Mouse (Mus musculus) fibroblast of lung, adult 2 months (primary cell): ENCODE data around the gene D930048N14Rik.
"Not testable (repeated sequence)": the region's sequence is repeated elsewhere in the genome, so short reads cannot be mapped to it uniquely, and the experiment has no call there.

Experiments used
- DNase-seq: peaks from one replicate; pipeline ENCODE4 v3.0.0-alpha.2; 2011; ENCODE audit warnings: low read depth

The D930048N14Rik gene

DNA sequence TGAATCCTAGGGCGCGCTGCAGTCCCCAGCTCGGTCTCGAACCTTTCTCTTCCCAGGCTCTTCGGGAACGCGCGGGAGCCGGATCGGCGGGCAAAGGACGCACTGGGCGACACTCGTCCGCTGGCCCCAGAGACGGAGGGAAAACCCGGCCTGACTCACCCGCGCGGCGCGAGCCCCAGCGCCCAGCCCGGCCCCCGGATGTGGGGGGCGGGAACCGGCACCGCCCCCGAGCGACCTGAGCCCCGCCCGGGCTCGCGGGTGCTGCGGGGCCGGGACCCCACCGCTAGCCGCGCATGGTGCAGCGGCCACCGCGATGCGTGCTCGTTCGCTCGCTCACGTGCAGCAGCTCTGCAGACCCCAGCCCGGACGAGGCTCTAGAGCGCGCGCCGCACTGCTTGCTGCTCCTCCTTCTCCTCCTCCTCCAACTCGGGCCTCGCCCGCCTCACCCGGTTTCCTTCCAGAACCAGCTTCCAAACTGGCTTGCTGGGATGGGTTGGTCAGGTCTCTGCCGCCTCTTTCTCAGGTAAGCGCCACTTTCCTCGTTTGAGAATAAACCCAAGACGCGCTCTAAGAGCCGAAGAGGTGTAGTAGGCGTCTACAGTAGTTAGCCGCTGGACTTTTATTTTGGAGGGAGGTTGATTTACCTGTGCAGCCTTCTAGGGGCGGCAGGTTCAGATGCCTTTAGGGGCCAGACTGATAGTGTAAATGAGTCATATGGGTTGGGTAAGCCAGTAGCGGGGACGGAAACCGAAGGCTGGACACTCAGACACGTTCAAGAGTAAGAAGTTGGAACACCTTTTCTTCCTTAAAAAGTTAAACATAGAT, at the start of gene D930048N14Rik, which contains the start of gene N4bp3:
Gene D930048N14Rik (plus strand): TSS at position 264 of the 825 bp plus-strand sequence.
Gene N4bp3 (minus strand): TSS at position 152 of the 825 bp plus-strand sequence.
- no peak for DNase-seq

GRCm38 (mm10) chr11:51602253-51602652, 48.5 kb upstream of the D930048N14Rik start:
- DNase-seq, result no peak

DNA sequence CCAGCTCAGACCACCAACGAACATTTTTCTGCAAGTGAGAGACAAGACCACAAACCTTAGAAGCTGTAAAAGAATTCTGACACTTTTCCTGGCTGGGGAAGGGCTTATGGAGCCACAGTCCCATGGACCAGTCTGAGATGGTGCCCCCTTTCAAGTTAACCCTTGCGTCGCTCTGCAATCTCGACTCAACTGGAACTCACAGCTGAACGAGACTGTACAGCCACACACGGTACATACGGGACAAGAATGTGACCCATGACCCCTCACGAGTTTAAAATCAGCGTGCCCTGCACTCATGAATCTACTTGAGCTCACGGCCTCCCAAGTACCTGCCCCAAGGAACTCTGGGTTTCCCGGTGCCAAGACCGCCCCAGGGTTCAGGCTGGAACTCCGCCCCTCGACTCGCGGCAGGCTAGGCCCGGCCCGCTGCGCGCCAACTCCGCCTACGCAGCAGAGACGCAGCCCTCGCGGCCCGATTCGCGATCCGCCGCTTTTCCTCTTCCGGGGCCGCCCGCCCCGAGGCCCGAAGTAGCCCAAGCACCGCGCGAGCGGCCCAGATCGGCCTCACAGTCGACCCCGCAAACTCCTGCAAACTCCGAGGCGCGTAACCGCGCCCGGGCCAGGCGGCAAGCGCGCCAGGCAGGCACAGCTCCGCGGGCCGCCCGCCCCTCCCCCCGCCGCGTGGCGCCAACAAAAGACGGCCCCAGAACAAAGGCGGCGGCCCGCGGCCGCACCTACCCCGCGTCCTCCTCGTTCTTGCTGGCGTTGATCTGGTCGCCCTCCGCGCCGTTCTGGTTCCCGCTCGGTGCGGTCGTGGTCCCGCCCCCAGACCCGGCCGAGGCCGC, 44.9 kb upstream of the D930048N14Rik start:
- DNase-seq, result peak; percentile 56

- DNase-seq, result peak; percentile 83
Measured at GRCm38 (mm10) chr11:51606447-51607095, 44.2 kb upstream of the D930048N14Rik start, which contains the start of gene Hnrnpab. Gene Hnrnpab (minus strand): TSS chr11:51606847.

DNA sequence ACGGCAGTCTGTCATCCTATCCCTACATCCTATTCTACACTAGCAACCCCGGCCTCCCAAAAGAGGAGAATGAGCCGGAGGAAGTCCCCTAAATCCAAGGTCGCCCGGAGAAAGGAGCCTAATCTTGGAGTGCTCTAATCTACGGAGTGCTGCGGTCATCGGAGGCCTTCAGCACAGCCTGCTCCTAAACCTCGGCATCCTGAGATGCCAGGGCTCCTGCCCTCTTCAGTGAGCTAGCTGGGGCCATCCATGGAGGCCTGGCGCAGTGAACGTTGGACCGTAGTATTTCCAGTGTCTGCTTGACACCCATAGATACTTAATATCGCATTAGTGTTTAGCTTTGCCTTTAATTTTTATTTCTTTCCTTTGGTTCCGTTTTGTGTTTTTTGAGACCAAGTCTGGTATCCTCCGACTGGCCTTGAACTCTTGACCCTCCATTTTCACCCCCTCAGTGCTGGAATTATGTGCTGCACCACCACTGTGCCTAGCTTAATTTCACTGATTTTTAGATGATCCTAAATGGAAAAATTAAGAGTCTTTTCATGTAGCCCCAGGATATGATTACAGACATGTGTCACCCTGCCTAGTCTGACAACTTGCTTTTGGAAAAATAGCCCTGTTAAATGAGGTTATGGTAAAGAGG, 43.5 kb upstream of the D930048N14Rik start:
- no peak for DNase-seq

DNA sequence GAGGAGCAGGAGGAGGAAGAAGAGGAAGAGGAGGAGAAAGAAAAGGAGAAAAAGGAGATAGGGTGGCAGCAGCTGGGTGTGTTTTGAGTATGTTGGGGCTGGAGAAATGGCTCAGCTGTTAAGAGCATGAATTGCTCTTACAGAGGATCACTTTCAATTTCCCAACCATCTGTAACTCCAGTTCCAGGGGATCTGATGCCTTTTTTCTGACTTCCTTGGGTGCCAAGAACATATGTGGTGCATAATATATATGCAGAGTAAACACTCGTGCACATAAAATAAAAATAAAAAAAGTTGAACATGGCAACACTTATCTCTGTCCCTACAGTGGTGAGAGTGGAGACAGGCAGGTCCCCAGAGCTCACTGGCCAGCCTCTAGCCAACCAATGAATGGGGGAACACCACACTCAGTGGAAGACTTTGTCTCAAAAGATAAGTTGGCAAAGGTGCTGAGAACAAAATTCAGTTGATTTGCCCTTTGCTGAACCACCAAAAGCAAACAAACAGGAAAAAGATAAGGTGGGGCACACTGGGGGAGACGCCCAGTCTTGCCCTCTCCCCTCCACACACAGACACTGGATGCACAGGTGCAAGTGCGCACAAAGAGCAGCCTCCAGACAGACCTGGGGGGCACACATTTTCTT, 41.4 kb upstream of the D930048N14Rik start:
- DNase-seq, result no peak

- DNase-seq, result not testable (repeated sequence)
Measured at GRCm38 (mm10) chr11:51609940-51610339, 40.8 kb upstream of the D930048N14Rik start.

DNA sequence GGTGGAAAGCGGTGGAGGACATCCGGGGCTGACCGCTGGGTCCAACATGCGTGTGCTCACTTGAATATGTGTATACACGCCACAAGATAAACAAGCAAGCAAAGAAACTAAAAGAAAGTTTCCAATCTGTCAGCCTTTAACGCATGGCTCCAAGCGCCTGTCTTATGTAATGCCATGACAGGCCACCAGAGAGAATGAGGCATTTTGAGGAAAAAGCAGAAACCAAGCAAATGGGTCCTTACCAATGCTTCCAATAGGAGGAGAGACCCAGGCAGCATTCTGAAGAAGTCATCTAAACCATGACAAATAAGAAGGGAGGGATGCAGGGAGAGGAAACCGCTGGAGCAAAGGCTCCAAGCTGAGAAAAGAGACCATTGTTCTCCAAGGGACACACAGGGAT, 36.5 kb upstream of the D930048N14Rik start:
- no peak for DNase-seq

- peak; percentile 29 for DNase-seq
Measured at GRCm38 (mm10) chr11:51615129-51615528, 35.6 kb upstream of the D930048N14Rik start.

DNA sequence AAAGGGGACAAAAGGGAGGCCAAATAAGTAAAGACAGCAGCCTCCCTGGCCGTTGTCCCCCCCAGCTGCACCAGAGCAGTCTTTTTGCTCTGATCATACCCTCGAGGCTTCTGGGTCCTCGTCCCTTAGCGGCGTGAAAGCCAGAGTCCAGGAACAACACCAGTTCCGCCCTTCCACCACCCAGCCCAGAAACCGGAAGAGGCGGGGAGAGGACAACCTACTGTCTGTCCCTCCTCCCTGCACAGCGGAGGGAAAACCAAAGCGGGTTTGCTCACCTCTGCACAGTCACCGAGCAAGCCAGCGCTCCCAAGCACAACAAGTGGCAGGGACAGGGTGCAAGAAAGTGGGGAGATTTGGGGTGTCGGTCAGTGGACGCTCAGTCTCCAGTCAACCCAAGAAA, 35.2 kb upstream of the D930048N14Rik start:
- peak; percentile 49 for DNase-seq

DNA sequence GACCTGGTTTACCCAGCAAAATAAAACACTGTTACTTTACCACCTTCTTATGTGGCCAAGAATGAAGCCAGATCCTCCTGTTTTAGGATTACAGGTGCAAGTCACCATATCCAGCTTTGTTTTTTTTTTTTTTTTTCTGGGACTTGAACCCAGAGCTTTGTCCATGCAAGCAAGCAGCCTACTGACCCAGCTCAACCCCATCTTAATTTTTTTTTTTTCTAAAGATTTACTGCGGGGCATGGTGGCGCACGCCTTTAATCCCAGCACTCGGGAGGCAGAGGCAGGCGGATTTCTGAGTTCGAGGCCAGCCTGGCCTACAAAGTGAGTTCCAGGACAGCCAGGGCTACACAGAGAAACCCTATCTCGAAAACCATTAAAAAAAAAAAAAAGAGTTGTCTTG, 34.6 kb upstream of the D930048N14Rik start:
- DNase-seq, result not testable (repeated sequence)

DNA sequence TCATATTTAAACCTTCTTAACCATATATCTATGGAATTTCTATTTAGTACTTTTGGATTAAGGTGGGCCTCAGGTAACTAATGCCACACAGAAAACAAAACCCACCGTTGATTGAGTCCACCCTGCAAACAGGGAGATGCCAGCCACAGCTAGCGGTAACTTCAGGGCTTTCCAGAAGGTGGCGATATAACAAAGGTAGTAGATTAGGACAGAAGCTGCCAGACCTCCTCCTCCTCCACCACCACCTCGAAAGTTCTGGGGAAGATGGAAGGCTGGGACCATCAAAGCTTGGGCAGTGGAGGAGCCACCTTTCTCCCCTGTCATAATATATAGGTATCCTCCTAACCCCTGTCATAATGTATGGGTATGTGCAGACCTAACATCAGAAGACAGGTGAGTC, 33.1 kb upstream of the D930048N14Rik start:
- DNase-seq, result peak; percentile 35

DNA sequence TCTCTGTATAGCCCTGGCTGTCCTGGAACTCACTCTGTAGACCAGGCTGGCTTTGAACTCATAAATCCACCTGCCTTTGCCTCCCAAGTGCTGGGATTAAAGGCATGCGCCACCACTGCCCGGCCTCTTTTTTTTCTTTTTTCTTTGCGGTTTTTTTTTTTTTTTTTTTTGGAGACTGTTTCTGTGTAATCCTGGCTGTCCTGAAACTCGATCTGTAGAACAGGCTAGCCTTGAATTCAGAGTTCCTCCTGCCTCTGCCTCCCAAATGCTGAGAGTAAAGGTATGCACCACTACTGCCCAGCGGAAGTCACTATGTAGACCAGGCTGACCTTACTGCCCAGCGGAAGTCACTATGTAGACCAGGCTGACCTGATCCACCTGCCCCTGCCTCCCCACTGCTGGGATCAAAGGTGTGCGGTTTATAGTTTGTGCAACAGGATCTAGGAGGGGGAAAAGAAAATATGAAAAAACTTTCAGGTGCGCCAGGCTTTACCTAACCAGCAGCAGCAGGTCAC, 31.8 kb upstream of the D930048N14Rik start:
- no peak for DNase-seq

DNA sequence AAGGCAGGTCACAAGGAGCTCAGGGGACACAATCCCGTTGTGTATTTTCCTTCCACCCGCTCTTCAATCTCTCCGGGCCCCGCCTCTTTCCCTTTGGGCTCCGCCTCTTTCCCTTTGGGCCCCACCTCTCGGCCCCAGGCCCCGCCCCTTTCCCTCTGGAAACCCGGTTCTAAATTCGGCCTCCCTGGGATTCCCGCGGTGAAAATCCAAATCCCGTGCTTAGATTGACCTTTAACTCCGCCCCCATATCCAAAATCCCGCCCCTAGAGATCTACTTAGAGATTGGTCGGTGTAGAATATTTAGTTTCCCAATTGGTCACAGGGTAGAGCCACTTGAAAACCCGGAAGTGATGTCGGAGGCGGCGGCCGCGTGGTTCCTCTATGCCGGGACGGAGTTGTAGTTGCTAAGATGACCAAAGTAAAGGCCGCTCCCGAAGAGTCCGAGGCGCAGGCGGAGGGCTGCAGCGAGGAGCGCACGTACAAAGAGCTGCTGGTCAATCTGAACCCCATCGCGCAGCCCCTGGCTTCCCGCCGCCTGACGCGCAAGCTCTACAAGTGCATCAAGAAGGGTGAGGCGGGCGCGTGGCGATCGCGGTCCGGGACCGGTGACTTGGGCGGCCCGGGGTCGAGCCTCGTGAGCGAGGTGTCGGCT, 31.2 kb upstream of the D930048N14Rik start, which contains the start of gene Nhp2:
Gene Nhp2 (plus strand): TSS at position 327 of the 652 bp plus-strand sequence.
- DNase-seq, result peak; percentile 96

DNA sequence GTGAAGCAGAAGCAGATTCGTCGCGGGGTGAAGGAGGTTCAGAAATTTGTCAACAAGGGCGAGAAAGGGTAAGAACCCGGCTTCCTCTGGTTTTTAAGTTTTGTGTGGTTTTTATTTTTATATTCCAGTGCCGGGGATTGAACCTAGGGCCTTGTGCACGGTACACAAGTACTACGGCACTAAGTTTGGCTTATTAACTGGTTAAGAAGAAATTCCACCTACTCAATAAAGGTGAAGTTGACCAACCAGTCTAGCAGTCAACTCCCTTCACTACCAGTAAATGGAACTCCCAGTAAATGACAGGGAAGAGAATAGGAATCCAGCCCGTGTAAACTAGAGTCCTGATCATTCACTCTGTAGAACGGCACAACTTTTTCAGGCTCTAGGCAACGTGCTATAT, 30.7 kb upstream of the D930048N14Rik start:
- DNase-seq, result no peak

GRCm38 (mm10) chr11:51621776-51622175, 29.0 kb upstream of the D930048N14Rik start:
- no peak for DNase-seq

GRCm38 (mm10) chr11:51622971-51623491, 27.7 kb upstream of the D930048N14Rik start:
- DNase-seq, result no peak

DNA sequence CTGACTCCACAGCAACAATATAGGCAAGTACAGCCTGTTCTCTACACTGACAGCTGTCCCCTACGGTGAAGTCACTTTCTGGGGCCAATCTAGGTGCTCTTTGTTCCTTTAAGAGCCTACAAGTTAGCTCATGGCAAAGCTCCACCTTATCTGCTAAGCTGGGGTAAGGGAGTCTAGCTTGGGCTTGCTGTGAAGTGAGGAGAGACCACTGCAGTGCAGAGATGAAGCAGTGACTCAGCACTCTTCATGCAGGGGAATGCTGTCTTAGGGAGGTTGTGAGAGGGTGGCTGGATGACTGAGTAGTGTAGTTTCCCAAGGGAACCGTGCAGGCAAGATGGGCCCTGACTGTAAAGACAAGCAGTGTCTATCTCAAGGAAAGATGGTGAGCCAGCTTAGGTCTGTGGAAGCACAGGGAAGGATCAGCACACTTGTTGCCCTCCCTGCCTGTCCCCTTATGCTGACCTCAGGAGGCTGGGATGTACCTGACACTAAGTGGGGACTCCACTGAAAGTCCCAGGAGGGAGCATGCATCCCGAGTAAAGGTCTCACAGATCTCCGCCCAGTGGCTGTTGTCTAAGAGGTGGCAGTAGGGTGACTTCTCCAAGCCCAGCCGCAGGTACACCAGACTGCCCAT, 25.4 kb upstream of the D930048N14Rik start:
- DNase-seq, result no peak

- DNase-seq, result no peak
Measured at GRCm38 (mm10) chr11:51627425-51627824, 23.3 kb upstream of the D930048N14Rik start.

DNA sequence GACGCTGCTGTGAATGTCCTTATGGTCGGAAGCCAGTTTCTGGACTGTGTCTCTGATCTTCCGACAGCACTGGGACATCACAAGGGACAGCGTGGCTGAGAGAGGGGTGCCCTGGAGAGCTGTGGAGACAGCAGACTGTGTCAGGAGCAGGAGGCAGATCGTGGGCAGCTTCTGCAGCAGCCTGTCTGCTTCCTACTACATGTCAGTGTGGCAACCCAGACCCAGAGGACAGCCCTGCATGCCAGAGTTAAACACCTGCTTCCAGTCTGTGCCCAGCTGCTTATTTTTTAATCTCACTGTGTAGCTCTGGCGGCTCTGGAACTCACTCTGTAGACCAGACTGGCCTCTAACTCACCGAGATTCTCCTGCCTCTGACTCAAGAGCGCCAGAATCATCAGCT, 22.8 kb upstream of the D930048N14Rik start:
- no peak for DNase-seq
